Mouse (Mus musculus) liver, postnatal 0 days (tissue): Measurements from ENCODE around the gene Zswim4. TPM values are rescaled to one million over a fixed set of nuclear protein-coding genes. Genes with fewer than 3 reads are reported as not detected.

Experiments
- ATAC-seq: fragments of 200-750 bp; cut with Nextera tagmentation; 2 replicates; pipeline ENCODE4 v1.8.0; 2017; ENCODE audit warnings: mild to moderate bottlenecking, moderate library complexity
- DNase-seq: peaks from one replicate; pipeline ENCODE4 v3.0.0-alpha.2; 2016
- H3K27ac ChIP-seq: fragments of 300-500 bp; sonication (generic); 2 replicates; pipeline ENCODE4 v1.5.1; 2014; ENCODE audit warnings: antibody characterized with exemption, moderate library complexity, mild to moderate bottlenecking, low read depth
- H3K27me3 ChIP-seq: fragments of 300-500 bp; sonication (generic); 2 replicates; pipeline ENCODE4 v1.6.1; 2014; ENCODE audit warnings: low read length, control low read depth, mixed read lengths; ENCODE audit not compliant: insufficient read depth
- H3K36me3 ChIP-seq: fragments of 300-500 bp; sonication (generic); replicated peaks from 2 replicates; pipeline ENCODE4 v1.6.1; 2014; ENCODE audit warnings: mild to moderate bottlenecking, control low read depth, low read length, moderate library complexity, mixed read lengths; ENCODE audit not compliant: insufficient read depth
- H3K4me1 ChIP-seq: fragments of 300-500 bp; sonication (generic); 2 replicates; pipeline ENCODE4 v1.6.1; 2014; ENCODE audit warnings: antibody characterized with exemption, mild to moderate bottlenecking, control low read depth; ENCODE audit not compliant: insufficient read depth
- H3K4me2 ChIP-seq: fragments of 300-500 bp; sonication (generic); 2 replicates; pipeline ENCODE4 v1.6.1; 2014; ENCODE audit warnings: low read depth, mild to moderate bottlenecking, low read length, moderate library complexity, mixed read lengths
- H3K4me3 ChIP-seq: fragments of 300-500 bp; sonication (generic); 2 replicates; pipeline ENCODE4 v1.5.1; 2014; ENCODE audit warnings: low read depth, low read length
- H3K9ac ChIP-seq: fragments of 300-500 bp; sonication (generic); replicated peaks from 2 replicates; pipeline ENCODE4 v1.6.1; 2014; ENCODE audit warnings: mild to moderate bottlenecking, moderate library complexity
- H3K9me3 ChIP-seq: fragments of 300-500 bp; sonication (generic); 2 replicates; pipeline ENCODE4 v1.6.1; 2016; ENCODE audit warnings: mild to moderate bottlenecking, control low read depth, low read length, mixed read lengths
- CTCF ChIP-seq: sonication (generic); IDR thresholded peaks from 2 replicates; pipeline ENCODE4 v1.5.1; 2016; ENCODE audit warnings: antibody characterized with exemption, low read depth
- EP300 ChIP-seq: IDR thresholded peaks from 2 replicates; pipeline ENCODE4 v1.6.1; 2016; ENCODE audit warnings: antibody characterized with exemption, low read depth, mild to moderate bottlenecking
- WGBS: fragments of 180-500 bp; shearing (Covaris S2); extraction: QIAGEN DNeasy Blood & Tissue Kit; methylation state at CpG from one replicate; pipeline ENCODE4 v1.1.7; 2014; ENCODE audit not compliant: insufficient replicate concordance; 5-methylcytosine and 5-hydroxymethylcytosine counted together
- polyA plus RNA-seq: library from polyadenylated mRNA; unstranded; fragments of >200 nt; fragmentation: Nextera tagmentation; extraction: Ambion mirVana; gene quantifications from 2 replicates; pipeline ENCODE4 v1.2.1, GENCODE M21; 2015

Zswim4 gene
- polyA plus RNA-seq, 1 experiment from 2014 or later: 1.4 TPM

GRCm38 (mm10) chr8:84235746-84236409, 977 bp downstream of the Zswim4 start:
- TF ChIP-seq CTCF: no peak
- TF ChIP-seq EP300: no peak

GRCm38 (mm10) chr8:84233055-84233454, 3.8 kb downstream of the Zswim4 start:
- ATAC-seq: no peak
- no peak for DNase-seq
- no peak for TF ChIP-seq CTCF
- no peak for TF ChIP-seq EP300
- no peak overlapping the region for H3K27ac ChIP-seq
- no peaks in the 10 kb centered on the region for H3K9me3 ChIP-seq
- no peaks in the 10 kb centered on the region for H3K27me3 ChIP-seq
- peaks cover 23% of the 10 kb centered on the region for H3K36me3 ChIP-seq
- H3K4me2 ChIP-seq: no peak overlapping the region
- no peak overlapping the region for H3K9ac ChIP-seq
- WGBS: 76% methylated on average over 2 of the region's 2 CpGs
- peaks cover 18% of the 10 kb centered on the region for H3K4me1 ChIP-seq
- no peak overlapping the region for H3K4me3 ChIP-seq

More at GRCm38 (mm10) chr8:84235746-84236409, 977 bp downstream of the Zswim4 start:
- Histone ChIP-seq H3K4me1 (peaks cover 18% of the 10 kb centered on the region), H3K4me2 (peak overlapping the region; percentile 94), H3K4me3 (peak overlapping the region; percentile 78), H3K27me3 (no peaks in the 10 kb centered on the region), H3K27ac (peak overlapping the region; percentile 71), H3K36me3 (0 out of 2 replicates have a peak, but pooled peaks cover 4% of the 10 kb centered on the region), H3K9ac (peak overlapping the region; percentile 94), H3K9me3 (no peaks in the 10 kb centered on the region)
- DNase-seq (no peak), ATAC-seq (no peak)
- 24% methylated on average over 10 of the region's 10 CpGs for WGBS

DNA sequence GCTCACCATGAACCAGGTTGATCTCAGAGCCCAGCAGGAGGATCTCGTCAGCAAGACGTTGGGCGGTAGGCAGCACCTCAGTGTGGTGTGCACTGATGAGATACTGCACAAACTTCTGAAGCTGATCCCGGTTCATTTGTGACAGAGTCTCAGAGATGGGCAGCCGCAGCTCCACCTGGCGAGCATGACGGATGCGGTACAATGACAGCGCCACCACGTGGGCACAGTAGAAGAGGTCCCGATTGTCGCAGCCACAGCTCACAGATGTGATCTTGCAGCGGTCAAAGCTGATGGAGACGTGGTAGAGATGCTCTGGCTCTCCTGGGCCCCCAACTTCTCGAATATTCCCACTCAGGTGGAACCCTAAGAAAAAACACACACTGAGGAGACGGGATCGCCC, 6.1 kb downstream of the Zswim4 start:
- no peak for DNase-seq
- H3K9ac ChIP-seq: no peak overlapping the region
- H3K9me3 ChIP-seq: no peaks in the 10 kb centered on the region

GRCm38 (mm10) chr8:84223322-84224029, 13.4 kb downstream of the Zswim4 start:
- Histone ChIP-seq H3K9ac (no peak overlapping the region), H3K4me1 (peaks cover 2% of the 10 kb centered on the region; the same call in 1 of the 2 replicates), H3K4me2 (no peak overlapping the region), H3K27me3 (no peaks in the 10 kb centered on the region), H3K9me3 (no peaks in the 10 kb centered on the region), H3K36me3 (peaks cover 46% of the 10 kb centered on the region), H3K4me3 (no peak overlapping the region), H3K27ac (no peak overlapping the region)
- 85% methylated on average over 21 of the region's 21 CpGs for WGBS
- peak; percentile 8; the same call in 1 of the 2 replicates for ATAC-seq
- TF ChIP-seq CTCF (no peak), EP300 (no peak)
- DNase-seq: no peak

More for the DNA sequence above, 6.1 kb downstream of the Zswim4 start:
- H3K4me1 ChIP-seq: peaks cover 4% of the 10 kb centered on the region; the same call in 1 of the 2 replicates
- 70% methylated on average over 17 of the region's 17 CpGs for WGBS
- H3K4me2 ChIP-seq: no peak overlapping the region
- TF ChIP-seq CTCF: peak; percentile 56
- no peak for TF ChIP-seq EP300
- H3K27ac ChIP-seq: no peak overlapping the region
- no peak for ATAC-seq
- no peaks in the 10 kb centered on the region for H3K27me3 ChIP-seq
- peaks cover 37% of the 10 kb centered on the region for H3K36me3 ChIP-seq
- no peak overlapping the region for H3K4me3 ChIP-seq

DNA sequence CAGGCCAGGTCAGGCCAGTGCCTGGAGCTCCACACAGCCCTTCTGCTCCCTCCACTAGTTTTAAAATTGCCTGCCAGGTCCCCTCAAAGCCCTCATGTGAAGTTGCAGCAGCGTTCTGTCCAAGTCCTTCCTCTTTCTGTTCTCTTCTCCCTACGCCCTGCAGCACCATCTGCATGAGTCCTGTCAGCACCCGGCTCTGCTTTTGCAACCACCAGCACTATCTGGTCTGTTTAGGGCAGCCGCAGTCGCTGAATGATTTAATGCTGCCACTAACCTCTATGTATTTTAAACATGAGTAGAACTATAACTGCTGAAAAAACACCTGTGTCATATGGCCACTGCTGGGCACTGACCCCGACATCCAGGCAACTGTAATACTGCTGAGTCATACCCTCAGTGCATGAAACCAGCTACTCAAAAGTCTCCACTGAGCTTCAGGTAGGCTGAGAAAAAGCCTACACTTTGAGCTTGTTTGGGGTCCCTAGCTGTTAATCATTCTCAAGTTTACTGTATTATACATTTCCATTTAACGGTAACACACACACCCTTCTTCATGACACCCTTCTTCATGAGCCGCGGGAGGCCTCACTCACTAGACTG, 14.2 kb downstream of the Zswim4 start:
- WGBS: 53% methylated on average over 9 of the region's 9 CpGs
- H3K9me3 ChIP-seq: no peaks in the 10 kb centered on the region
- ATAC-seq (peak; percentile 33), DNase-seq (peak; percentile 42)
- TF ChIP-seq CTCF: no peak
- no peak for TF ChIP-seq EP300
- H3K9ac ChIP-seq: no peak overlapping the region
- H3K4me3 ChIP-seq: no peak overlapping the region
- H3K4me1 ChIP-seq: peaks cover 2% of the 10 kb centered on the region; the same call in 1 of the 2 replicates
- H3K27ac ChIP-seq: peak overlapping the region; percentile 51; the same call in 1 of the 2 replicates
- no peaks in the 10 kb centered on the region for H3K27me3 ChIP-seq
- H3K36me3 ChIP-seq: peaks cover 47% of the 10 kb centered on the region
- no peak overlapping the region for H3K4me2 ChIP-seq

GRCm38 (mm10) chr8:84220105-84220504, 16.8 kb downstream of the Zswim4 start:
- 44% methylated on average over 7 of the region's 7 CpGs for WGBS
- H3K36me3 ChIP-seq: peaks cover 45% of the 10 kb centered on the region
- no peaks in the 10 kb centered on the region for H3K9me3 ChIP-seq

More at GRCm38 (mm10) chr8:84220105-84220504, 16.8 kb downstream of the Zswim4 start:
- Histone ChIP-seq H3K4me3 (no peak overlapping the region), H3K27ac (no peak overlapping the region), H3K4me2 (no peak overlapping the region), H3K9ac (no peak overlapping the region), H3K4me1 (peaks cover 2% of the 10 kb centered on the region; the same call in 1 of the 2 replicates), H3K27me3 (no peaks in the 10 kb centered on the region)
- 0 out of 2 replicates have a peak, but pooled peaks have one; percentile 17 for ATAC-seq
- no peak for DNase-seq
- no peak for TF ChIP-seq EP300
- TF ChIP-seq CTCF: no peak
